Mouse (Mus musculus) heart, embryonic 16.5 days (tissue): ENCODE measurements at regions not wholly inside any gene's neighbourhood (a gene's known extent, or its start where the extent isn't known, plus 50 kb on each side); places are given as distances from the start of the nearest gene placed in this dataset.
"Not testable (repeated sequence)": the region's sequence is repeated elsewhere in the genome, so short reads cannot be mapped to it uniquely, and the experiment has no call there.

Experiments
- ATAC-seq: fragments of 200-750 bp; cut with Nextera tagmentation; replicated peaks from 2 replicates; pipeline ENCODE4 v1.8.0; 2017; ENCODE audit warnings: moderate number of reproducible peaks; ENCODE audit not compliant: insufficient read depth, low FRiP score; ENCODE audit errors: extremely low read depth
- H3K27ac ChIP-seq: fragments of 300-500 bp; sonication (generic); 2 replicates; pipeline ENCODE4 v1.5.1; 2014; ENCODE audit warnings: mild to moderate bottlenecking, low read length, control low read depth, moderate library complexity
- H3K27me3 ChIP-seq: fragments of 300-500 bp; sonication (generic); 2 replicates; pipeline ENCODE4 v1.6.1; 2014; ENCODE audit warnings: low read length, mixed read lengths; ENCODE audit not compliant: control insufficient read depth, insufficient read depth
- H3K36me3 ChIP-seq: fragments of 300-500 bp; sonication (generic); 2 replicates; pipeline ENCODE4 v1.6.1; 2014; ENCODE audit not compliant: control insufficient read depth, insufficient read depth
- H3K4me1 ChIP-seq: fragments of 300-500 bp; sonication (generic); 2 replicates; pipeline ENCODE4 v1.6.1; 2014; ENCODE audit warnings: low read length, mixed read lengths; ENCODE audit not compliant: control insufficient read depth, insufficient read depth
- H3K4me2 ChIP-seq: fragments of 300-500 bp; sonication (generic); 2 replicates; pipeline ENCODE4 v1.6.1; 2014; ENCODE audit warnings: low read depth, mild to moderate bottlenecking, control low read depth, low read length
- H3K4me3 ChIP-seq: fragments of 300-500 bp; sonication (generic); 2 replicates; pipeline ENCODE4 v1.5.1; 2014; ENCODE audit warnings: mild to moderate bottlenecking, control low read depth, low read length
- H3K9ac ChIP-seq: fragments of 300-500 bp; sonication (generic); 2 replicates; pipeline ENCODE4 v1.6.1; 2014; ENCODE audit warnings: low read length, control low read depth
- H3K9me3 ChIP-seq: fragments of 300-500 bp; sonication (generic); replicated peaks from 2 replicates; pipeline ENCODE4 v1.6.1; 2016; ENCODE audit warnings: low read length; ENCODE audit not compliant: control insufficient read depth
- WGBS: fragments of 180-500 bp; shearing (Covaris S2); extraction: QIAGEN DNeasy Blood & Tissue Kit; methylation state at CpG from one replicate; pipeline ENCODE4 v1.1.7; 2014; 5-methylcytosine and 5-hydroxymethylcytosine counted together

DNA sequence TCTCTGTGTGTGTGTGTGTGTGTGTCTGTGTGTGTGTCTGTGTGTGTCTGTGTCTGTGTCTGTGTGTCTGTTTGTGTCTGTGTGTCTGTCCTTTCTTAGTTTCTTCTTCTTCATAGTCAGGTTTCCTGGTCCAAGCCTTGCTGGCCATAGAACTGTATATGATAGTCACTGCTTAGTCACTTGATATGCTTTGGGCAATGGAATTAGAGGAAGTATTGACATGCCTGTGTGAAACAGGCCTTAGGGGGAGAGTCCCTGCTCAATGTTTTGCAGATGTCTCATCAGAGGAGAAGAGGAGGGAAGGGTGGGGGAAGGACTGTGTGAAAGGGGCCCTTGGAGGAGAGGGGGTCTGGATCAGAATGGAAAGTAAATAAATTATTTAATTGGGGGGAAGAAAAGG lies 374.4 kb upstream of the Clnk start:
- Histone ChIP-seq H3K27ac (no peak overlapping the region), H3K9me3 (no peaks in the 10 kb centered on the region), H3K27me3 (no peaks in the 10 kb centered on the region), H3K9ac (no peak overlapping the region), H3K4me1 (no peaks in the 10 kb centered on the region), H3K4me2 (no peak overlapping the region), H3K4me3 (no peak overlapping the region), H3K36me3 (no peaks in the 10 kb centered on the region)
- no peak for ATAC-seq

GRCm38 (mm10) chr5:39219698-39220097 lies 343.1 kb upstream of the Clnk start:
- Histone ChIP-seq H3K4me3 (no peak overlapping the region), H3K27me3 (no peaks in the 10 kb centered on the region), H3K9ac (no peak overlapping the region), H3K4me2 (no peak overlapping the region), H3K4me1 (no peaks in the 10 kb centered on the region), H3K36me3 (no peaks in the 10 kb centered on the region), H3K9me3 (no peaks in the 10 kb centered on the region), H3K27ac (no peak overlapping the region)
- ATAC-seq: no peak
- 69% methylated on average over 5 of the region's 5 CpGs for WGBS

- Histone ChIP-seq H3K4me3 (no peak overlapping the region), H3K4me1 (no peaks in the 10 kb centered on the region), H3K27ac (no peak overlapping the region), H3K36me3 (no peaks in the 10 kb centered on the region), H3K27me3 (no peaks in the 10 kb centered on the region), H3K9ac (no peak overlapping the region), H3K4me2 (no peak overlapping the region), H3K9me3 (no peaks in the 10 kb centered on the region)
- no peak for ATAC-seq
- 82% methylated on average over 5 of the region's 5 CpGs for WGBS
Measured at GRCm38 (mm10) chr5:39216326-39216725, 339.7 kb upstream of the Clnk start.

GRCm38 (mm10) chr5:39215016-39215415 lies 338.4 kb upstream of the Clnk start:
- H3K4me3 ChIP-seq: no peak overlapping the region
- 58% methylated on average over 3 of the region's 3 CpGs for WGBS
- no peak overlapping the region for H3K9ac ChIP-seq
- H3K27me3 ChIP-seq: no peaks in the 10 kb centered on the region
- H3K4me1 ChIP-seq: no peaks in the 10 kb centered on the region
- ATAC-seq: no peak
- H3K36me3 ChIP-seq: no peaks in the 10 kb centered on the region
- no peaks in the 10 kb centered on the region for H3K9me3 ChIP-seq
- H3K27ac ChIP-seq: no peak overlapping the region
- H3K4me2 ChIP-seq: no peak overlapping the region

DNA sequence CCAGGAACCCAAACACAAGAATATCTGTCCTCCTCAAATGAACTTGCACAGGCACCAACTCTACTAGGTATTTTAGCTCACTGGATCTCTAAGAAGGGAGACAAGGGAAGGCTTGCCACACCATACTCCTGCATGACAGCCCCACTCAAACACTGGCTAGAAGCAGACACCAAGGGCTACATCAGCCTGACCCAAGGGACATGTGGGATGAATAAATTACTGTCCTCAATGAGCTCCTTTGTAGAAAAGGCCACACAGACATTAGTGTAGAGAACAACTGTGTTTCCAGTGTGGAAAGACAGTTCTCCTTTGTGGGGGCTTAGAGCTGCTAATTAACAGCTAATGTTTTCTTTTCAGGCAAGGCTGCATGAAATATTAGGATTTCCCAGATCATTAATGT lies 335.9 kb upstream of the Clnk start:
- H3K4me1 ChIP-seq: no peaks in the 10 kb centered on the region
- no peak overlapping the region for H3K4me2 ChIP-seq
- no peak overlapping the region for H3K9ac ChIP-seq
- no peak overlapping the region for H3K27ac ChIP-seq
- no peak overlapping the region for H3K4me3 ChIP-seq
- no peaks in the 10 kb centered on the region for H3K27me3 ChIP-seq
- ATAC-seq: no peak
- no peaks in the 10 kb centered on the region for H3K9me3 ChIP-seq
- H3K36me3 ChIP-seq: no peaks in the 10 kb centered on the region

DNA sequence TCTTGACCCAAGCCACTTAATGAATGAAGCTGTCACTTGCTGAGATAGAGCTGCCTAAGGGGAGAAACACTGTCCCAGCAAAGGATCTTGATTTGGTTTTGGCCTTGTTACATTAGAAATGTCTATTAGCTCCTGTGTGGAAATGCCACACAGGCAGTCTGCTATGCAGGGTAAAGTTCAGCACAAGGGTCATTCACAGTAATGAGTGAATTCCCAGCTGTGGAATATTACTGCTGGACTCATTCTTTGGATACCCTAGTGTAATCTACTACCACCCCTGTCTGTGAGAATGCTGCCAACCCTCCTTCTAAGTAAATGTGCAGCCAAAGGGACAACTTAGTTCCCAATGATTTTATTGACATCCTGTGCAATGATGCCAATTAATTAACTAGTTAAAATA lies 322.2 kb upstream of the Clnk start:
- Histone ChIP-seq H3K27me3 (no peaks in the 10 kb centered on the region), H3K9ac (no peak overlapping the region), H3K27ac (no peak overlapping the region), H3K9me3 (no peaks in the 10 kb centered on the region), H3K36me3 (no peaks in the 10 kb centered on the region), H3K4me2 (no peak overlapping the region), H3K4me1 (no peaks in the 10 kb centered on the region), H3K4me3 (no peak overlapping the region)
- no peak for ATAC-seq

GRCm38 (mm10) chr5:39191153-39191552 lies 314.5 kb upstream of the Clnk start:
- H3K9me3 ChIP-seq, ATAC-seq, H3K4me1 ChIP-seq, H3K4me3 ChIP-seq, H3K9ac ChIP-seq, H3K36me3 ChIP-seq, H3K27me3 ChIP-seq, H3K4me2 ChIP-seq, H3K27ac ChIP-seq: not testable (repeated sequence)
- 78% methylated on average over 2 of the region's 4 CpGs for WGBS

- Histone ChIP-seq H3K36me3 (no peaks in the 10 kb centered on the region), H3K4me2 (no peak overlapping the region), H3K4me3 (no peak overlapping the region), H3K27ac (no peak overlapping the region), H3K9ac (no peak overlapping the region), H3K27me3 (no peaks in the 10 kb centered on the region), H3K4me1 (no peaks in the 10 kb centered on the region), H3K9me3 (no peaks in the 10 kb centered on the region)
- ATAC-seq: no peak
- WGBS: 65% methylated on average over 2 of the region's 2 CpGs
Measured at GRCm38 (mm10) chr5:39181616-39182402, 305.2 kb upstream of the Clnk start.

DNA sequence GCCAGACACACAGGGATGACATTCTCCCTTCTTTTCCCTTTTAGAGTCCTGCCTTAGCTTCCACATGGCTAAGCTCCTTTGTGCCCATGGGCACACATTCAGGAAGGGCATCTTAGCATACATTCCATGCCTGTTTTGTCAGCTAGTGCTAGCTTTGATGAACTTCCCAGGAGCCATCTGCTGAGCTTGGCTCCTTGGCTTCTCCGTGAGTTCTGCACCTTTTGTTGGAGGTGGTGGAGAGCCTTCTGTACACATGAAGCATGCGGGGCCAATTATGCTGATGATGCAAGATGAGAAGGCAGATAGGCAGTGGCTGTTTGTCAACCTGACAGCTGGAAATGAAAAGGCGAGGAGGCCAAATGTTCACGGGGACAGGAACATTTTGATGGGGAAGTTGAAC lies 304.4 kb upstream of the Clnk start:
- no peaks in the 10 kb centered on the region for H3K27me3 ChIP-seq
- no peaks in the 10 kb centered on the region for H3K9me3 ChIP-seq
- H3K4me3 ChIP-seq: no peak overlapping the region
- H3K36me3 ChIP-seq: no peaks in the 10 kb centered on the region
- no peak overlapping the region for H3K9ac ChIP-seq
- 40% methylated on average over 4 of the region's 4 CpGs for WGBS
- no peaks in the 10 kb centered on the region for H3K4me1 ChIP-seq
- no peak overlapping the region for H3K27ac ChIP-seq
- no peak for ATAC-seq
- no peak overlapping the region for H3K4me2 ChIP-seq
